Mouse (Mus musculus): Measurements from ENCODE around the gene Nadsyn1.

DNA sequence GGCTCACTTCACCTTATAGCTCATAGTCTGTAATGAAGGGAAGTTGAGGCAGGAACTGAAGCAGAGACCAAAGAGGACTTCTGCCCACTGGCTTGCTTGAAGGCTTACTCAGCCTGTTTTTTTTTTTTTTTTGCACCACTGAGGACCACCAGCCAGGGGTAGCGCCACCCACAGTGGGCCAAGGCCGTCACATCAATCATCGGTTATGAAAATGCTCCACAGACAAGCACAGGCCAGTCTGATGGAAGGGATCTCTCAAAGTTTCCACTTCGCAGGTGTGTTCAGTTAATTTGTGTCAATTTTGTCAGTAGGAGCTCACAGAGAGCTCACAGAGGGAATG, 587 bp upstream of the Nadsyn1 start:
- TF ChIP-seq TAL1 (IDR thresholded peaks at IDR 0.05; ENCODE audit: low read length), result no peak
- TF ChIP-seq GATA1 (IDR thresholded peaks at IDR 0.05; ENCODE audit: low read length), result no peak
